Mouse (Mus musculus) hindbrain, embryonic 16.5 days (tissue): ENCODE measurements at regions not wholly inside any gene's neighbourhood (a gene's known extent, or its start where the extent isn't known, plus 50 kb on each side); places are given as distances from the start of the nearest gene placed in this dataset.

ENCODE experiments used
- ATAC-seq: fragments of 200-750 bp; cut with Nextera tagmentation; 2 replicates; pipeline ENCODE4 v1.8.0; 2017; ENCODE audit warnings: moderate TSS enrichment, moderate library complexity
- H3K27ac ChIP-seq: fragments of 300-500 bp; sonication (generic); 2 replicates; pipeline ENCODE4 v1.5.1; 2014; ENCODE audit warnings: low read depth, mild to moderate bottlenecking, control low read depth, low read length, moderate library complexity
- H3K27me3 ChIP-seq: fragments of 300-500 bp; sonication (generic); replicated peaks from 2 replicates; pipeline ENCODE4 v1.6.1; 2014; ENCODE audit warnings: low read length; ENCODE audit not compliant: control insufficient read depth, insufficient read depth
- H3K36me3 ChIP-seq: fragments of 300-500 bp; sonication (generic); 2 replicates; pipeline ENCODE4 v1.6.1; 2014; ENCODE audit warnings: mild to moderate bottlenecking, low read length, moderate library complexity, mixed read lengths; ENCODE audit not compliant: control insufficient read depth, insufficient read depth
- H3K4me1 ChIP-seq: fragments of 300-500 bp; sonication (generic); 2 replicates; pipeline ENCODE4 v1.6.1; 2014; ENCODE audit warnings: low read depth, low read length; ENCODE audit not compliant: control insufficient read depth, insufficient read depth
- H3K4me2 ChIP-seq: fragments of 300-500 bp; sonication (generic); 2 replicates; pipeline ENCODE4 v1.6.1; 2014; ENCODE audit warnings: mild to moderate bottlenecking, low read length, control low read depth, moderate library complexity
- H3K4me3 ChIP-seq: fragments of 300-500 bp; sonication (generic); 2 replicates; pipeline ENCODE4 v1.5.1; 2014; ENCODE audit warnings: mild to moderate bottlenecking, low read length, control low read depth, moderate library complexity
- H3K9ac ChIP-seq: fragments of 300-500 bp; sonication (generic); 2 replicates; pipeline ENCODE4 v1.6.1; 2014; ENCODE audit warnings: low read depth, mild to moderate bottlenecking, control low read depth, low read length, moderate library complexity
- H3K9me3 ChIP-seq: fragments of 300-500 bp; sonication (generic); 2 replicates; pipeline ENCODE4 v1.6.1; 2014; ENCODE audit warnings: mild to moderate bottlenecking, low read length, moderate library complexity; ENCODE audit not compliant: control insufficient read depth
- WGBS: fragments of 180-500 bp; shearing (Covaris S2); extraction: QIAGEN DNeasy Blood & Tissue Kit; methylation state at CpG from one replicate; pipeline ENCODE4 v1.1.7; 2014; 5-methylcytosine and 5-hydroxymethylcytosine counted together

DNA sequence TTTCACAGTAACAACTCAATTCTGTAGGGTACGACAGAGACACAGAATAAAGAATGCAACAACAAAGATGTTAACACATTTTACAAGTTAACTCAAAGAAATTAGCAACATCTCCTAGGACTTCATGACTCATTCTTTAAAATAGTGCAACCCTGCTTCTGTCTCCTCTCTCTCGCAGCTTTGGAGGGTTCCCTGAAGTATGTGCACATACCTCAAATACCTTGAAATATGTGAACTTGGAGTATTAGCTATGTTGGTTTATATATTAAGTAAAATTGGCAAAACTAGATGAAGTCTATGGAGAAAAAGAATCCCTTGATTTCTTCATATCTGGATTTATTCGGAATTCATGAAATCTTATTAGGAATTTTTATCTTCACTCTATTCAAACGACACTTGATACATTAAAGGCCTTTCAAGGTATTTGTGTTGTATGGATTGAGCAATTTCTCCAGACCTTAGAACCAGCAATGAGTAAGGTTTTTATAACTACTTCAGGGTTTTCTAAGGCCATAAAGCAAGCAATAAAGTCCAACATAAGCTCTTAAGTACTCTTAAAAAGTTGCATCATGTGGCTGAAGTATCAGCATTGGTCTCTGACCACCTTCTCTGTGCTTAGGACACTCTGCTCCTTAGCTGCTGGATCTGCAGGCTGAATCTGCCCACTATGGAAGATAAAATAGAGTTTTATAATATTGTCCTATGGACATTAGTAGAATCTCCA, 82.8 kb upstream of the Robo1 start:
- Histone ChIP-seq H3K9ac (no peak overlapping the region), H3K27me3 (no peaks in the 10 kb centered on the region), H3K4me1 (no peaks in the 10 kb centered on the region), H3K27ac (no peak overlapping the region), H3K4me3 (no peak overlapping the region), H3K9me3 (no peaks in the 10 kb centered on the region), H3K36me3 (no peaks in the 10 kb centered on the region), H3K4me2 (no peak overlapping the region)
- WGBS = 92% methylated on average over 4 of the region's 4 CpGs
- ATAC-seq = no peak

DNA sequence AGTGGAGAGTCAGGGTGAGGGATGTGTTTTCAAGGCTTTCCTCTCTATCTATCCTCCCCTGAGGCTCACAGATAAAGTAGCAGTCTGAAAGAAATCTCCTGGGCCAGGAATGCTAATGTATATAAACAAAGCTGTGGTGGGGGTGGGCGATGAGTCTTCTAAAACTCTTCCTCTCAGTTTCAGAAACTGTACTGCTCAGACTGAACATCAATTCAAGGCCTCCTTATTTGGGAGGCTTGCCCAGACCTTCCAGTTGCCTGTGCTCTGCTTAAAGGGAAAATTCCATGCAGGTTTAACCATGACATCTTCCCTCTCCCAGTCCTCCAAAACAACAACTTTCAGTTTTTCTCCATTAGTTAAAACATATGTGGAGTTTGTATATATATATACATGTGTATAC, 73.7 kb upstream of the Robo1 start:
- no peak overlapping the region for H3K9ac ChIP-seq
- H3K27ac ChIP-seq = no peak overlapping the region
- H3K4me3 ChIP-seq = no peak overlapping the region
- ATAC-seq = no peak
- H3K4me1 ChIP-seq = no peaks in the 10 kb centered on the region
- no peaks in the 10 kb centered on the region for H3K36me3 ChIP-seq
- H3K9me3 ChIP-seq = no peaks in the 10 kb centered on the region
- 33% methylated on average over 1 of the region's 1 CpGs for WGBS
- H3K4me2 ChIP-seq = no peak overlapping the region
- H3K27me3 ChIP-seq = no peaks in the 10 kb centered on the region

- H3K4me2 ChIP-seq = no peak overlapping the region
- H3K9me3 ChIP-seq = no peaks in the 10 kb centered on the region
- no peak overlapping the region for H3K4me3 ChIP-seq
- H3K36me3 ChIP-seq = no peaks in the 10 kb centered on the region
- no peak overlapping the region for H3K9ac ChIP-seq
- no peak overlapping the region for H3K27ac ChIP-seq
- ATAC-seq = no peak
- H3K4me1 ChIP-seq = no peaks in the 10 kb centered on the region
- H3K27me3 ChIP-seq = no peaks in the 10 kb centered on the region
- 62% methylated on average over 7 of the region's 7 CpGs for WGBS
Measured at GRCm38 (mm10) chr16:72239631-72240030, 68.5 kb upstream of the Robo1 start.

GRCm38 (mm10) chr16:72256388-72256787, 51.7 kb upstream of the Robo1 start:
- no peaks in the 10 kb centered on the region for H3K27me3 ChIP-seq
- 53% methylated on average over 3 of the region's 3 CpGs for WGBS

More at GRCm38 (mm10) chr16:72256388-72256787, 51.7 kb upstream of the Robo1 start:
- H3K4me3 ChIP-seq = no peak overlapping the region
- H3K4me1 ChIP-seq = no peaks in the 10 kb centered on the region
- no peak overlapping the region for H3K9ac ChIP-seq
- no peaks in the 10 kb centered on the region for H3K9me3 ChIP-seq
- no peak for ATAC-seq
- H3K4me2 ChIP-seq = no peak overlapping the region
- no peaks in the 10 kb centered on the region for H3K36me3 ChIP-seq
- H3K27ac ChIP-seq = no peak overlapping the region
